Mouse (Mus musculus): ENCODE data around the gene Mcoln2.

Gene Mcoln2

DNA sequence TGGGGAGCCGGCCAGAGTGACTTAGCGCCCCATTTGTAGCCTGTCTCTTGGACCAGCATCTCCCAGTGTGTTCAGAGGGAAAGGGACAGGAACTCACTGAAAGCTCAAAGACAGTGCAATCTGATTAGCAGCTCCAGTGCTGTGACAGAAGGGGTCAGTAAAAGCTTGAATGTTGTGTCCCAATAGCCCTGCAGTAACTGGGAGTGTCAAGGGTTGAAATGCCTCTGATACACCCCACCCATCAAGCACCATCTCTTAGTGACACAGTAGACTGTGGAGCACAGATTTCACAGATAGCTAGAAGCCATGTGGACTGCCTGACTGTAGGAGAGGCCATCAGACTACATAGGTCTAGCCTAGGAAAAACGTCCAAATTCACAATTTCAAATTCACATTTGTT, 77.8 kb downstream of the Mcoln2 start:
- TF ChIP-seq GATA4 (IDR thresholded peaks at IDR 0.05; ENCODE audit: insufficient replicate concordance, low read length), result no peak

DNA sequence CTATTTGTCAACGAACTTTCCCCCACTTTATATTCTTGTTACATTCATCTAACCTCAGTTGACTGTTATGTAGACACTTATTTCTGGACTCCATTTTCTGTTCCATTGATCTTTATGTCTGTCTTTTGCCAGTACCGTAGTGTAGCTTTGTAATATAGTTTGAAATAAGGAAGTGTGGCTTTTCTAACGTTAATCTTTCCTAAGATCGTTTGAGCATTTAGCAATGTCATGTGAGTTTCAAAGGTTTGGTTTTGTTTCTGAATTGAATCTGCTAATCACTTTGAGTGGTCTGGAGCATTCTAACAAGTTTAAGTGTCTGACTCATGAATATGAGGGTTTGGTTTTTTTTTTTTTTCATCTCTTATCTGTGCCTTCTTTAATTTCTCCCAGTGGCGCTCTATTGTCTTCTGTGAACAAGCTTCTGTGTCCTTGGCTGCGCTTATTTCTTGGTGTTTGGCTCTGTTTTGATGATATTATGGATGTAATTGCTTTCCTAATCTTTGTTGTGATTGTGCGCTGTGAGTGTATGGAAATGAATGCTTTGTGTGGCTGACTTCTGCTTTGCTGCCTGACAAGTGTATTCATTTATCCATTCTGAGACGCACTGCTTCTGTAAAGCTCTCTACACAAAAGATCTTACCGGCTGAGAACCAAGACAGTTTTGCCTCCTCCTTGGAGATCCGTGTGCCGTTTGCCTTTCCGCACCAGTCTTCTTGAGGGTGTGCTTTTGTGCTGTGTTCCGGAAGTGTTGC, 79.1 kb downstream of the Mcoln2 start:
- no peak for TF ChIP-seq GATA4 (IDR thresholded peaks at IDR 0.05; ENCODE audit: insufficient replicate concordance, low read length)

DNA sequence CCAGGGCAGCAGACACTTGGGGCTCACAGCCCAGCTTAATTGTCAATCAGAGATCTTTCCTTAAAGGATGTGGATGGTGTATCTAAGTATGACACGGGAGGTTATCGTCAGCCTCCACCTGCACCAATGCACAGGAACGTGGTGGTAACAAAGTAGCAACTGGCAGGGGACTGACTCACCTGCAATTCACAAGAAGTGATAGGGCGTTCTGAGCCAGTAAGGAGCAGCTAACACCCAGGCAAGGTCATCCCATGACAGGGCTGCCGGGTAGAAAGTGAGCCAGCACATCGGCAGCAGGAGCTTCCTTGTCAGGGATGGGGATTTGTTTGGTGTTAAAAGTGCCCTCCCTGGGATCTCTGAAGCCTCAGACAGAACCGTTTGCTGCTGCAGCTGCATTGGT, 83.1 kb downstream of the Mcoln2 start:
- TF ChIP-seq GATA4 (IDR thresholded peaks at IDR 0.05; ENCODE audit: insufficient replicate concordance, low read length), result no peak

DNA sequence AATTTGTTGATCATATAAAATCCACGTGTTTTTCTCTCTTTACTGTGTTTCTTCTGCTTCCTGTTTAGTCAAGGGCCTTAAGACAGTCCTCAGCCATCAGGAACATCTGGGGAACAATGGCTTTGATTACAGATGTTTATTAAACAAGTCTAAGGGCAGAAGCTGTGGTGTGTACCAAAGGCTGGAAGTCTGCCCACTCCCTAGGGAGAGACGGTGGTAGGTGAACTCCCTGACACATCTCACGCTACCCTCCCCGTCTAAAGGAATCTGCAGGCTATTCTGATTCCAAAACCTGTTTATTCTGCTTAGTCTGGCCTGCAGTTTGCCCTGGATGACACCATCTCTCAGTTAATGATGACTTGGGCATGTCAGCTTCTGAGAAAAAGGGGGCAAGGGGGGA, 84.1 kb downstream of the Mcoln2 start:
- TF ChIP-seq GATA4 (IDR thresholded peaks at IDR 0.05; ENCODE audit: insufficient replicate concordance, low read length), result no peak

DNA sequence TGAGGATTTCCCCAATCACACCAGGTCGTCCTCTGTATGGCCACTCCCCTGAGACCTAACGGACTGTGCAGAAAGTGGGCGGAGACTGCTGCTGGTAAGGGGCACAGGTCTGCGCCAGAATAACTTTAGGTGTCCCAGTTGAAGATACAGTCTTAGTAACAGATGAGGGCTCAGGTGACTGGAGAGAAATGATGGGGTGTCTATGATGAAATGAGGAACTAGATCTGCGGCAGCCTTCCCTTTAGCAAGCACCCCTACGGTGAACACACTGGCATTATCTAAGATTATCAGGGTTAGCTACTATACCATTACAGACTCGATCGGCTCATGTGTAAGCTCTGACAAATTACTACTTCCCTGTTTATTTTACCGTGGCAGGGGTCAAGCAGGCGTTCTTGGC, 84.9 kb downstream of the Mcoln2 start:
- TF ChIP-seq GATA4 (IDR thresholded peaks at IDR 0.05; ENCODE audit: insufficient replicate concordance, low read length), result no peak

DNA sequence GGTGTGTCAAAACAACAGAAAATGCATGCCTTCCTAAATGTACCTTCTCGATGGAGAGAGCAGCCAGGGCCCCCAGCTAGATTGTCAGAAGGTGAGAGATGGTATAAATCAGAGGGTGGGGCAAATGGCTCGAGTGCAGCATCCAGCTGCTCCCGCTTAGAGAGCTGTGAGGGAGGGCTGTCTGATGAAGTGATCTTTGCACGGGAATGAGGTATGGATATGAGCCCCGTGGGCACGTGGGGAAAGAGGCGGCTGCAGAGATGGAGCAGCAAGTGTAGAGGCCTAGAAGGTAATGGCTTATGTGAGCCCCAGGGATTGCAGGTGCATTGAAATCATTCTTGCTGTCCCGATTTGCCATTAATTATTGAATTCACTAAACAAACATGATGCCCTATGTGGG, 86.6 kb downstream of the Mcoln2 start:
- no peak for TF ChIP-seq GATA4 (IDR thresholded peaks at IDR 0.05; ENCODE audit: insufficient replicate concordance, low read length)

DNA sequence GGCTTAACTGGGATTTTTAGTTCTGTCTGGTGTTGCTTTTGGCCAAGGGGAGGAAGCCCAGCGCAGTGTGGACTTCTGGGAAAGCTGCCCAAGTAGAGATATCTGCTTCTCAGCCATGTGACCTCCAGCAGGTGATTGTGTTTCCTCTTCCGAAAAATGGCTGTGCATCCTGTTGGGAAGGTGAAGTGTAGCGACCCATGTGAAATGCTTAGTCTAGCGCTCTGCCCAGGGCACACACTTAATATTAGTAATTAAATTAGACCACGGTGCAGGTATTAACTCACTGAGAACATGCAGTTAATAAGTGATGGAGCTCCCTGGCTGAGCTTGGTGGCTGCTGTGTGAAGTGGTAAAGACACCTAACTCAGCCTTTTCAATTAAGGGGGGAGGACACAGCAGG, 88.0 kb downstream of the Mcoln2 start:
- no peak for TF ChIP-seq GATA4 (IDR thresholded peaks at IDR 0.05; ENCODE audit: insufficient replicate concordance, low read length)

DNA sequence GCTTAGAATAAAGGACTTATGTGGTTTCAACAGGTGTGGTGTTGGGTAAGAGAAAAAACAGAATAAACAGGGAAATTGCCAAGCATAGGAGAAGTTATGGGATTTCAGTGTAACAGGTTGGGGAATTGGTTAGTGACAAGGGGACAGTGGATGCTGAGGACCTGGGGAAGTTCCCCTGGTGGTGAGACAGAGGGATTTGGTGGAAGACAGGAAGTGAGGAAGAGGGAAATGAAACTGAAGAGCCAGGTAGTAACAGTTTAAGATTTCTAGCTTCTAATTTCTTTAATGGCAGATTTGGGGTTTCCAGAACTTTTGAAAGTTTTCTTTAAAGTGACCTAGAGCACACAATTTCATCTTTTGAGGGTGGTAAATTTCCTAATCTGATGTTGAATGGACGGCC, 95.0 kb downstream of the Mcoln2 start:
- TF ChIP-seq GATA4 (IDR thresholded peaks at IDR 0.05; ENCODE audit: insufficient replicate concordance, low read length), result no peak
